Mouse (Mus musculus) limb, embryonic 14.5 days (tissue): ENCODE data around the gene Mthfsd. TPM values are rescaled to one million over a fixed set of nuclear protein-coding genes. Genes with fewer than 3 reads are reported as not detected.
"Not testable (repeated sequence)": the region's sequence is repeated elsewhere in the genome, so short reads cannot be mapped to it uniquely, and the experiment has no call there.

Source experiments
- ATAC-seq: fragments of 200-750 bp; cut with Nextera tagmentation; 2 replicates; pipeline ENCODE4 v1.8.0; 2017; ENCODE audit warnings: low read depth, moderate number of reproducible peaks, moderate TSS enrichment; ENCODE audit not compliant: low FRiP score
- DNase-seq: peaks from one replicate; pipeline ENCODE4 v3.0.0-alpha.2; 2015; ENCODE audit warnings: low spot score
- H3K27ac ChIP-seq: fragments of 300-500 bp; sonication (generic); replicated peaks from 2 replicates; pipeline ENCODE4 v1.5.1; 2014; ENCODE audit warnings: low read depth, mild to moderate bottlenecking, low read length, moderate library complexity, mixed read lengths
- H3K27me3 ChIP-seq: fragments of 300-500 bp; sonication (generic); 2 replicates; pipeline ENCODE4 v1.6.1; 2014; ENCODE audit warnings: low read length, mixed read lengths; ENCODE audit not compliant: control insufficient read depth, insufficient read depth
- H3K36me3 ChIP-seq: fragments of 300-500 bp; sonication (generic); 2 replicates; pipeline ENCODE4 v1.6.1; 2014; ENCODE audit warnings: mild to moderate bottlenecking, low read length, moderate library complexity, mixed read lengths; ENCODE audit not compliant: control insufficient read depth, insufficient read depth
- H3K4me1 ChIP-seq: fragments of 300-500 bp; sonication (generic); 2 replicates; pipeline ENCODE4 v1.6.1; 2014; ENCODE audit warnings: antibody characterized with exemption, low read length, mixed read lengths; ENCODE audit not compliant: control insufficient read depth, insufficient read depth
- H3K4me2 ChIP-seq: fragments of 300-500 bp; sonication (generic); replicated peaks from 2 replicates; pipeline ENCODE4 v1.6.1; 2014; ENCODE audit warnings: low read depth, mild to moderate bottlenecking, low read length, moderate library complexity; ENCODE audit not compliant: severe bottlenecking
- H3K4me3 ChIP-seq: fragments of 300-500 bp; sonication (generic); replicated peaks from 2 replicates; pipeline ENCODE4 v1.5.1; 2014; ENCODE audit warnings: low read length
- H3K9ac ChIP-seq: fragments of 300-500 bp; sonication (generic); 2 replicates; pipeline ENCODE4 v1.6.1; 2014; ENCODE audit warnings: mild to moderate bottlenecking, low read depth, low read length, moderate library complexity; ENCODE audit not compliant: severe bottlenecking
- H3K9me3 ChIP-seq: fragments of 300-500 bp; sonication (generic); 2 replicates; pipeline ENCODE4 v1.6.1; 2016; ENCODE audit warnings: low read length; ENCODE audit not compliant: control insufficient read depth
- POLR2A ChIP-seq: fragments of 200-500 bp; IDR thresholded peaks from 2 replicates; pipeline ENCODE4 v1.8.0; 2012; ENCODE audit warnings: inconsistent platforms, mild to moderate bottlenecking, moderate library complexity, borderline replicate concordance; ENCODE audit not compliant: insufficient read depth, insufficient read length; ENCODE audit errors: extremely low read depth
- WGBS: fragments of 180-500 bp; shearing (Covaris S2); extraction: QIAGEN DNeasy Blood & Tissue Kit; methylation state at CpG from one replicate; pipeline ENCODE4 v1.1.7; 2014; 5-methylcytosine and 5-hydroxymethylcytosine counted together
- polyA plus RNA-seq, 2 experiments: library from polyadenylated mRNA; depleted of rRNA in 1 of 2; stranded (reverse) in 1 of 2; unstranded in 1 of 2; fragments of >200 nt; fragmentation: Nextera tagmentation in 1 of 2; extraction: Ambion mirVana in 1 of 2; gene quantifications; 2 replicates each; pipeline versions ENCODE4 v1.2.1 to v1.2.3; 2012 to 2014

Mthfsd gene
- polyA plus RNA-seq (2012; rRNA removed) = 120 and 122 TPM in 2 replicates
- 59.9 and 62.8 TPM in 2 replicates for polyA plus RNA-seq (2014; fragmentation: Nextera tagmentation; extraction: Ambion mirVana)

- WGBS = 2% methylated on average over 69 of the region's 75 CpGs
- H3K27ac ChIP-seq = peak within 1 kb of the TSS; percentile 68
- H3K27me3 ChIP-seq = no peaks in the 10 kb centered on the region; the same call in none of the 2 replicates
Measured at GRCm38 (mm10) chr8:121107668-121108656, at the start of gene Mthfsd. Mthfsd (minus strand) TSS chr8:121108392.

GRCm38 (mm10) chr8:121156990-121157491, 48.8 kb upstream of the Mthfsd start:
- H3K4me1 ChIP-seq = no peaks in the 10 kb centered on the region
- TF ChIP-seq POLR2A = no peak
- H3K9me3 ChIP-seq = no peaks in the 10 kb centered on the region
- no peaks in the 10 kb centered on the region for H3K36me3 ChIP-seq
- 87% methylated on average over 7 of the region's 7 CpGs for WGBS
- no peaks in the 10 kb centered on the region for H3K27me3 ChIP-seq
- no peak overlapping the region for H3K4me2 ChIP-seq
- H3K27ac ChIP-seq = no peak overlapping the region
- ATAC-seq = no peak
- no peak for DNase-seq
- no peak overlapping the region for H3K4me3 ChIP-seq
- H3K9ac ChIP-seq = no peak overlapping the region

More at GRCm38 (mm10) chr8:121107668-121108656, at the start of gene Mthfsd:
- no peak for TF ChIP-seq POLR2A
- DNase-seq (peak; percentile 98), ATAC-seq (peak; percentile 93)
- Histone ChIP-seq H3K4me2 (peak within 1 kb of the TSS; percentile 82), H3K4me1 (peaks cover 6% of the 10 kb centered on the region; the same call in 1 of the 2 replicates), H3K4me3 (peak within 1 kb of the TSS; percentile 93), H3K9me3 (no peaks in the 10 kb centered on the region), H3K9ac (peak within 1 kb of the TSS; percentile 87), H3K36me3 (peaks cover 30% of the 10 kb centered on the region)

GRCm38 (mm10) chr8:121152394-121152793, 44.2 kb upstream of the Mthfsd start:
- TF ChIP-seq POLR2A = no peak
- DNase-seq (no peak), ATAC-seq (no peak)
- H3K36me3 ChIP-seq = no peaks in the 10 kb centered on the region
- peaks cover 4% of the 10 kb centered on the region for H3K4me1 ChIP-seq
- H3K27ac ChIP-seq = no peak overlapping the region
- no peak overlapping the region for H3K9ac ChIP-seq
- H3K27me3 ChIP-seq = no peaks in the 10 kb centered on the region
- no peak overlapping the region for H3K4me3 ChIP-seq
- H3K4me2 ChIP-seq = no peak overlapping the region
- WGBS = 56% methylated on average over 12 of the region's 12 CpGs
- H3K9me3 ChIP-seq = no peaks in the 10 kb centered on the region

- H3K4me3 ChIP-seq = no peak overlapping the region
- H3K4me2 ChIP-seq = no peak overlapping the region
- 1% methylated on average over 8 of the region's 8 CpGs for whole genome bisulfite sequencing
Measured at GRCm38 (mm10) chr8:121148573-121149083, 40.4 kb upstream of the Mthfsd start.

GRCm38 (mm10) chr8:121145457-121146134, 37.4 kb upstream of the Mthfsd start:
- DNase-seq, H3K9ac ChIP-seq, H3K27ac ChIP-seq, H3K9me3 ChIP-seq, H3K4me1 ChIP-seq, ATAC-seq, H3K4me2 ChIP-seq, H3K4me3 ChIP-seq, H3K27me3 ChIP-seq, H3K36me3 ChIP-seq: not testable (repeated sequence)
- WGBS = 76% methylated on average over 4 of the region's 6 CpGs

More at GRCm38 (mm10) chr8:121148573-121149083, 40.4 kb upstream of the Mthfsd start:
- Histone ChIP-seq H3K4me1 (peaks cover 4% of the 10 kb centered on the region), H3K27me3 (no peaks in the 10 kb centered on the region), H3K36me3 (no peaks in the 10 kb centered on the region), H3K9ac (no peak overlapping the region), H3K27ac (no peak overlapping the region), H3K9me3 (no peaks in the 10 kb centered on the region)
- DNase-seq = no peak
- no peak for ATAC-seq
- TF ChIP-seq POLR2A = no peak
